Mouse (Mus musculus) neural tube, embryonic 14.5 days (tissue): ENCODE results near the gene Rem2. TPM values are rescaled to one million over a fixed set of nuclear protein-coding genes. Genes with fewer than 3 reads are reported as not detected.
A peak's percentile ranks its signal among the peaks of the same experiment; 100 is the strongest.

Experiments
- ATAC-seq: fragments of 200-750 bp; cut with Nextera tagmentation; 2 replicates; pipeline ENCODE4 v1.8.0; 2017; ENCODE audit warnings: low read depth, mild to moderate bottlenecking, moderate TSS enrichment, moderate library complexity
- H3K27ac ChIP-seq: fragments of 300-500 bp; sonication (generic); 2 replicates; pipeline ENCODE4 v1.5.1; 2014; ENCODE audit warnings: low read depth, mild to moderate bottlenecking, control low read depth, low read length, moderate library complexity, mixed read lengths
- H3K27me3 ChIP-seq: fragments of 300-500 bp; sonication (generic); 2 replicates; pipeline ENCODE4 v1.6.1; 2014; ENCODE audit warnings: low read length; ENCODE audit not compliant: control insufficient read depth, insufficient read depth
- H3K36me3 ChIP-seq: fragments of 300-500 bp; sonication (generic); 2 replicates; pipeline ENCODE4 v1.6.1; 2014; ENCODE audit warnings: low read length, mixed read lengths; ENCODE audit not compliant: control insufficient read depth, insufficient read depth
- H3K4me1 ChIP-seq: fragments of 300-500 bp; sonication (generic); 2 replicates; pipeline ENCODE4 v1.6.1; 2014; ENCODE audit warnings: low read length; ENCODE audit not compliant: control insufficient read depth, insufficient read depth
- H3K4me2 ChIP-seq: fragments of 300-500 bp; sonication (generic); 2 replicates; pipeline ENCODE4 v1.6.1; 2014; ENCODE audit warnings: mild to moderate bottlenecking, low read depth, low read length, control low read depth
- H3K4me3 ChIP-seq: fragments of 300-500 bp; sonication (generic); 2 replicates; pipeline ENCODE4 v1.5.1; 2014; ENCODE audit warnings: low read depth, low read length, control low read depth, mixed read lengths
- H3K9ac ChIP-seq: fragments of 300-500 bp; sonication (generic); replicated peaks from 2 replicates; pipeline ENCODE4 v1.6.1; 2014; ENCODE audit warnings: low read depth, mild to moderate bottlenecking, control low read depth, low read length, mixed read lengths
- H3K9me3 ChIP-seq: fragments of 300-500 bp; sonication (generic); 2 replicates; pipeline ENCODE4 v1.6.1; 2016; ENCODE audit warnings: low read length; ENCODE audit not compliant: control insufficient read depth
- WGBS: fragments of 180-500 bp; shearing (Covaris S2); extraction: QIAGEN DNeasy Blood & Tissue Kit; methylation state at CpG from one replicate; pipeline ENCODE4 v1.1.7; 2014; 5-methylcytosine and 5-hydroxymethylcytosine counted together
- polyA plus RNA-seq: library from polyadenylated mRNA; unstranded; fragments of >200 nt; fragmentation: Nextera tagmentation; extraction: Ambion mirVana; gene quantifications from 2 replicates; pipeline ENCODE4 v1.2.1, GENCODE M21; 2014

Rem2 gene
- polyA plus RNA-seq, 1 experiment from 2014 or later, result 42.1 TPM

GRCm38 (mm10) chr14:54496706-54497105 is 20.8 kb downstream of the Rem2 start:
- Histone ChIP-seq H3K9ac (no peak overlapping the region), H3K4me2 (no peak overlapping the region), H3K27ac (no peak overlapping the region), H3K27me3 (no peaks in the 10 kb centered on the region), H3K9me3 (no peaks in the 10 kb centered on the region), H3K4me1 (no peaks in the 10 kb centered on the region), H3K4me3 (no peak overlapping the region), H3K36me3 (no peaks in the 10 kb centered on the region)
- 87% methylated on average over 14 of the region's 14 CpGs for WGBS
- ATAC-seq, result no peak

GRCm38 (mm10) chr14:54499330-54499729 is 23.4 kb downstream of the Rem2 start:
- H3K9ac ChIP-seq, result no peak overlapping the region
- H3K36me3 ChIP-seq, result no peaks in the 10 kb centered on the region
- H3K4me1 ChIP-seq, result no peaks in the 10 kb centered on the region
- H3K4me2 ChIP-seq, result no peak overlapping the region
- H3K27me3 ChIP-seq, result no peaks in the 10 kb centered on the region
- ATAC-seq, result no peak
- WGBS, result 88% methylated on average over 2 of the region's 2 CpGs
- no peak overlapping the region for H3K27ac ChIP-seq
- no peak overlapping the region for H3K4me3 ChIP-seq
- H3K9me3 ChIP-seq, result no peaks in the 10 kb centered on the region

GRCm38 (mm10) chr14:54501365-54501764 is 25.5 kb downstream of the Rem2 start:
- WGBS, result 71% methylated on average over 2 of the region's 2 CpGs
- Histone ChIP-seq H3K27me3 (no peaks in the 10 kb centered on the region), H3K4me3 (no peak overlapping the region), H3K4me2 (no peak overlapping the region), H3K9me3 (no peaks in the 10 kb centered on the region), H3K4me1 (no peaks in the 10 kb centered on the region), H3K27ac (no peak overlapping the region), H3K9ac (no peak overlapping the region), H3K36me3 (peaks cover 2% of the 10 kb centered on the region; the same call in 1 of the 2 replicates)
- no peak for ATAC-seq

- WGBS, result 79% methylated on average over 2 of the region's 2 CpGs
Measured at GRCm38 (mm10) chr14:54503092-54503491, 27.2 kb downstream of the Rem2 start.

GRCm38 (mm10) chr14:54509774-54510173 is 33.9 kb downstream of the Rem2 start:
- Histone ChIP-seq H3K4me2 (no peak overlapping the region), H3K4me1 (no peaks in the 10 kb centered on the region), H3K9ac (no peak overlapping the region), H3K4me3 (no peak overlapping the region), H3K27me3 (no peaks in the 10 kb centered on the region), H3K36me3 (peaks cover 74% of the 10 kb centered on the region), H3K9me3 (no peaks in the 10 kb centered on the region), H3K27ac (no peak overlapping the region)
- 90% methylated on average over 9 of the region's 9 CpGs for WGBS
- ATAC-seq, result no peak

More at GRCm38 (mm10) chr14:54503092-54503491, 27.2 kb downstream of the Rem2 start:
- ATAC-seq, result no peak
- Histone ChIP-seq H3K4me2 (no peak overlapping the region), H3K27me3 (no peaks in the 10 kb centered on the region), H3K4me3 (no peak overlapping the region), H3K9ac (no peak overlapping the region), H3K36me3 (peaks cover 14% of the 10 kb centered on the region), H3K4me1 (no peaks in the 10 kb centered on the region), H3K27ac (no peak overlapping the region), H3K9me3 (no peaks in the 10 kb centered on the region)

- Histone ChIP-seq H3K9ac (peak overlapping the region; percentile 73), H3K36me3 (peaks cover 26% of the 10 kb centered on the region), H3K27ac (peak overlapping the region; percentile 76), H3K4me3 (peak overlapping the region; percentile 57), H3K4me1 (peaks cover 8% of the 10 kb centered on the region; the same call in 1 of the 2 replicates), H3K27me3 (no peaks in the 10 kb centered on the region), H3K4me2 (peak overlapping the region; percentile 53), H3K9me3 (no peaks in the 10 kb centered on the region)
- ATAC-seq, result no peak; the same call in 1 of the 2 replicates
- 6% methylated on average over 17 of the region's 17 CpGs for WGBS
Measured at GRCm38 (mm10) chr14:54516710-54517310, 40.9 kb downstream of the Rem2 start.

GRCm38 (mm10) chr14:54523600-54523999 is 47.7 kb downstream of the Rem2 start:
- ATAC-seq, result no peak
- Histone ChIP-seq H3K4me2 (no peak overlapping the region), H3K4me1 (peaks cover 7% of the 10 kb centered on the region; the same call in 1 of the 2 replicates), H3K4me3 (no peak overlapping the region), H3K9ac (no peak overlapping the region), H3K27ac (no peak overlapping the region), H3K36me3 (no peaks in the 10 kb centered on the region), H3K9me3 (no peaks in the 10 kb centered on the region), H3K27me3 (no peaks in the 10 kb centered on the region)
- 29% methylated on average over 6 of the region's 6 CpGs for WGBS

- Histone ChIP-seq H3K4me1 (peaks cover 7% of the 10 kb centered on the region; the same call in 1 of the 2 replicates), H3K4me3 (peak overlapping the region; percentile 35), H3K27me3 (no peaks in the 10 kb centered on the region), H3K9ac (peak overlapping the region; percentile 61), H3K27ac (peak overlapping the region; percentile 81), H3K4me2 (peak overlapping the region; percentile 66), H3K36me3 (no peaks in the 10 kb centered on the region), H3K9me3 (no peaks in the 10 kb centered on the region)
- 0% methylated on average over 18 of the region's 18 CpGs for WGBS
- peak; percentile 83 for ATAC-seq
Measured at GRCm38 (mm10) chr14:54527227-54528006, 51.5 kb downstream of the Rem2 start.

GRCm38 (mm10) chr14:54528007-54528393 is 52.1 kb downstream of the Rem2 start:
- Histone ChIP-seq H3K4me2 (peak overlapping the region; percentile 66), H3K36me3 (no peaks in the 10 kb centered on the region), H3K4me1 (peaks cover 7% of the 10 kb centered on the region; the same call in 1 of the 2 replicates), H3K9ac (no peak overlapping the region), H3K9me3 (no peaks in the 10 kb centered on the region), H3K27ac (peak overlapping the region; percentile 81; the same call in 1 of the 2 replicates), H3K4me3 (no peak overlapping the region; the same call in 1 of the 2 replicates), H3K27me3 (no peaks in the 10 kb centered on the region)
- WGBS, result 16% methylated on average over 5 of the region's 5 CpGs
- 0 out of 2 replicates have a peak, but pooled peaks have one; percentile 1 for ATAC-seq
